Mouse (Mus musculus): ENCODE data around the gene Bcl7a. TPM values are rescaled to one million over a fixed set of nuclear protein-coding genes. Genes with fewer than 3 reads are reported as not detected.

Gene Bcl7a
- total and polyA plus RNA-seq, 3 experiments: 14.8 to 49.4 (median 41.0) TPM

DNA sequence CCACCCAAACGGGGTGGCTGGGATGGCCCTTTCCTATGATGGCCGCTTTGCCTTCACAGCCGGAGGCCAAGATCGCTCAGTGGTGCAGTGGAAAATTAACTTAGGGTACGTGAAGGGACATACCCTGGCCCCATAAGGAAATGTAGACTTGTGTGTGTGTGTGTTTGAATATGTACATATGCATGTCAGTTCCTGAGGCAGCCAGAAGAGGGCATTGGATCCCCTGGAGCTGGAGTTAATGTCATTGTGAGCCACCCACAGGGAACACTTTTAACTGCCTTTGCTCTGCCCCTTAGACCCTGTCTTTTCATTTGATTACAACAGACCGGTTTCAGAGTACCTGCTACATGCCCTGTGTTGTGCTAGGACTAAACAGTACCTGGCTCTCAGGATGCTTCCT lies 45.1 kb upstream of the Bcl7a start:
- ATAC-seq (ENCODE audit: extremely low read depth, insufficient number of reproducible peaks, low FRiP score, poor library complexity, severe bottlenecking) (no peak), DNase-seq (ENCODE audit: low spot score) (no peak)
- Histone ChIP-seq H3K27me3 (ENCODE audit: insufficient read depth, low read length) (peaks cover 21% of the 10 kb centered on the region), H3K9me3 (replicated peaks) (no peaks in the 10 kb centered on the region), H3K4me1 (ENCODE audit: insufficient read depth, low read depth, low read length) (no peaks in the 10 kb centered on the region), H3K36me3 (replicated peaks) (no peaks in the 10 kb centered on the region), H3K4me3 (ENCODE audit: low read depth, low read length) (no peak overlapping the region)
- TF ChIP-seq GATA2 (IDR thresholded peaks at IDR 0.05; ENCODE audit: borderline replicate concordance, low read depth, low read length) (no peak), CTCF (IDR thresholded peaks at IDR 0.05; ENCODE audit: low read depth, low read length) (0 out of 2 replicates have a peak, but pooled peaks have one; percentile 27)

GRCm38 (mm10) chr5:123300496-123301034 lies 43.1 kb upstream of the Bcl7a start:
- H3K36me3 ChIP-seq (replicated peaks): no peaks in the 10 kb centered on the region
- no peaks in the 10 kb centered on the region for H3K4me1 ChIP-seq (ENCODE audit: insufficient read depth, low read depth, low read length)
- DNase-seq (ENCODE audit: low spot score) (no peak), ATAC-seq (ENCODE audit: extremely low read depth, insufficient number of reproducible peaks, low FRiP score, poor library complexity, severe bottlenecking) (no peak)
- no peaks in the 10 kb centered on the region for H3K9me3 ChIP-seq (replicated peaks)
- peaks cover 30% of the 10 kb centered on the region for H3K27me3 ChIP-seq (ENCODE audit: insufficient read depth, low read length)
- no peak overlapping the region for H3K4me3 ChIP-seq (ENCODE audit: low read depth, low read length)
- no peak for TF ChIP-seq CTCF (IDR thresholded peaks at IDR 0.05; ENCODE audit: low read depth, low read length)

DNA sequence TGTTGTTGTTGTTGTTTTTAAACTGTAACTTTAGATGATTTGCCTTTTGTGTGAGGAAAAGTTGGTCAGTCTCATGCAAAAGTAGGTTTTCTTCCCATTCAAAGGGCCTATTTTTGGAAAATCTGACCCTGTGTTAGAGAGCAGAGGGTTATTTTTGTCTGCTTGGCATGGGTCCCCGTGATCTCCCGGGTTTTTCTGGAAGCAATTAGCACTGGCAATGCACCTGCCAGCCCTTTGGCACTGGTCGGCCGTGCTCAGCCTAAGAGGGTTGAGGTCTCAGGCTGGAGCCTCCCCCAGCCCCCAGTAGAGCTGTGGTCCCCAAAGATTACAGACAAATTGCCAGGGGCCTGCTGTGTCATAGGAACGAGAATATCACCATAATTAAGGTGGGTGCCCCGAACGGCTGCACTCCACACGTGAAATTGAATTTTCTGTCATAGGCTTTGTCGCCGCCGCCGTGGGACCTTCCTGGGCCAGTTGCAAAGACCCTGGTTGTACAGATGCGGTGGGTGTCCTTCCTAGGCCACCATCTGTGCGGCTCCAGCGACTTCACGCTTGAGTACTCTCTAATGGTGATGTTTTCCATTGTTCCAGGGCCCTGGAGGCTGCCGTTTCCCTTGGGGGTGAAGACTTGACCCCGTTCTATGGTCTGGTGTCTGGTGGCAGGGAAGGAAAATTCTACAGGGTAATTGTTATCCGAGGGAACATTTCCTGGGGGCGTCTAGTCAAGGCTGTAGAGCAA lies 41.7 kb upstream of the Bcl7a start:
- Histone ChIP-seq H3K4me3 (ENCODE audit: low read depth, low read length) (no peak overlapping the region), H3K4me1 (ENCODE audit: insufficient read depth, low read depth, low read length) (no peaks in the 10 kb centered on the region), H3K27me3 (ENCODE audit: insufficient read depth, low read length) (peaks cover 29% of the 10 kb centered on the region), H3K36me3 (replicated peaks) (no peaks in the 10 kb centered on the region), H3K9me3 (replicated peaks) (no peaks in the 10 kb centered on the region)
- no peak for ATAC-seq (ENCODE audit: extremely low read depth, insufficient number of reproducible peaks, low FRiP score, poor library complexity, severe bottlenecking)
- DNase-seq (ENCODE audit: low spot score): no peak
- no peak for TF ChIP-seq POLR2AphosphoS5 (IDR thresholded peaks at IDR 0.05; ENCODE audit: insufficient replicate concordance, low read depth, low read length)
- no peak for TF ChIP-seq CTCF (IDR thresholded peaks at IDR 0.05; ENCODE audit: low read depth, low read length)
- TF ChIP-seq GATA2 (IDR thresholded peaks at IDR 0.05; ENCODE audit: borderline replicate concordance, low read depth, low read length): no peak
- TF ChIP-seq TAL1 (conservative IDR thresholded peaks at IDR 0.05; ENCODE audit: low read depth, low read length): no peak
- TF ChIP-seq GATA1 (IDR thresholded peaks at IDR 0.05; ENCODE audit: borderline replicate concordance, low read length): no peak

DNA sequence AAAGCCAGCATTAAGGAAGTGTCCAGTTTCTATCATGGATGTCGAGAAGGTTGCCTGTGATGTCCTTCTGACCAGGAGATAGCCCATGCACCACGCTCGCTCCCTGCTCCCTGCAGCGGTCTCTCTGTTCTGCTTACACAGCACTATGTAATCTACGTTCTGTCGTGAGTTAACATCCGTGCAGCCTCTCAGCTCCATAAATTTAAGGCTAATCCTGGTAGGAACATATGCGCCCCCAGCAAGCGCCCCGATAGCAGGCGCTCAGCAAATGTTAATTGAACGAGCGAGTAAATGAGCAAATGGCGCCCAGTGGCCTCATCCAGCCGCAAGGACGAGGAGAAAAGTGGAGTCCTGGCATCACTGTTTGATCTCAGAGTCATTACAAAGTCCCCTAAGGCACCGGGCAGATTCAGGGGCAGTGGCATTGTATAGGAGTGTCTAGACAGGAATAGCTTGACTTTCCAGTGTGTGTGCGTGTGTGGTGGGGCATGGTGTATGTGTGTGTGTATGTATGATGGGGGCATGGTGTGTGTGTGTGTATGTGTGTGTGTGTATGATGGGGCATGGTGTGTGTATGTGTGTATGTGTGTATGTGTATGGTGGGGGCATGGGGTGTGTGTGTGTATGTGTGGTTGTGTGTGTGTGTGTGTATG lies 35.9 kb upstream of the Bcl7a start:
- H3K27me3 ChIP-seq (ENCODE audit: insufficient read depth, low read length): peaks cover 23% of the 10 kb centered on the region
- no peaks in the 10 kb centered on the region for H3K4me1 ChIP-seq (ENCODE audit: insufficient read depth, low read depth, low read length)
- no peaks in the 10 kb centered on the region for H3K36me3 ChIP-seq (replicated peaks)
- H3K4me3 ChIP-seq (ENCODE audit: low read depth, low read length): no peak overlapping the region
- ATAC-seq (ENCODE audit: extremely low read depth, insufficient number of reproducible peaks, low FRiP score, poor library complexity, severe bottlenecking): no peak
- no peak for TF ChIP-seq GATA1 (IDR thresholded peaks at IDR 0.05; ENCODE audit: borderline replicate concordance, low read length)
- no peak for TF ChIP-seq CTCF (IDR thresholded peaks at IDR 0.05; ENCODE audit: low read depth, low read length)
- TF ChIP-seq TAL1 (conservative IDR thresholded peaks at IDR 0.05; ENCODE audit: low read depth, low read length): no peak
- TF ChIP-seq GATA2 (IDR thresholded peaks at IDR 0.05; ENCODE audit: borderline replicate concordance, low read depth, low read length): no peak
- TF ChIP-seq POLR2AphosphoS5 (IDR thresholded peaks at IDR 0.05; ENCODE audit: insufficient replicate concordance, low read depth, low read length): no peak
- no peak for DNase-seq (ENCODE audit: low spot score)
- H3K9me3 ChIP-seq (replicated peaks): no peaks in the 10 kb centered on the region

DNA sequence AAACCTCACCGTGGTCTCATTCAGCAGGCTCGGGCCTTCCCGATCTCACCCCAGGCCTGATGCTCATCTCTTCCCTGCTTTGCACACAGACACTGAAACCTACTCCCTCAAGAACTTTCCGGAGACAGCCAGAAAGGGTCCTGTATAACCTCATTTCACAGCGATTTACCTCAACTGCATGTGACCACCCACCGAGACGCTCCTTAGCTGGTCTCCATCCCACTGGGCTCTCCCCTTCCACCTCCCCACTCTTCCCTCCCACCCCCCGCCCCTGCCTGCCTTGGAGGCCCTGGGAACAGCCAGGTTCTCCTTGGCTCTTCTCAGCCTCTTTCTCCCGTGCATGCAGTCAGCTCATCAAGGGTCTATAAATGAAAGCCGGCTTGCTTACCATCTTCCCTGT lies 33.8 kb upstream of the Bcl7a start:
- ATAC-seq (ENCODE audit: extremely low read depth, insufficient number of reproducible peaks, low FRiP score, poor library complexity, severe bottlenecking) (no peak), DNase-seq (ENCODE audit: low spot score) (no peak)
- Histone ChIP-seq H3K36me3 (replicated peaks) (no peaks in the 10 kb centered on the region), H3K4me3 (ENCODE audit: low read depth, low read length) (no peak overlapping the region), H3K4me1 (ENCODE audit: insufficient read depth, low read depth, low read length) (peaks cover 3% of the 10 kb centered on the region), H3K27me3 (ENCODE audit: insufficient read depth, low read length) (peaks cover 16% of the 10 kb centered on the region), H3K9me3 (replicated peaks) (no peaks in the 10 kb centered on the region)
- no peak for TF ChIP-seq CTCF (IDR thresholded peaks at IDR 0.05; ENCODE audit: low read depth, low read length)
- no peak for TF ChIP-seq GATA2 (IDR thresholded peaks at IDR 0.05; ENCODE audit: borderline replicate concordance, low read depth, low read length)
- TF ChIP-seq POLR2AphosphoS5 (IDR thresholded peaks at IDR 0.05; ENCODE audit: insufficient replicate concordance, low read depth, low read length): no peak
- TF ChIP-seq GATA1 (IDR thresholded peaks at IDR 0.05; ENCODE audit: borderline replicate concordance, low read length): no peak
- TF ChIP-seq TAL1 (conservative IDR thresholded peaks at IDR 0.05; ENCODE audit: low read depth, low read length): no peak

GRCm38 (mm10) chr5:123310221-123310620 lies 33.4 kb upstream of the Bcl7a start:
- no peak overlapping the region for H3K4me3 ChIP-seq (ENCODE audit: low read depth, low read length)
- no peak for TF ChIP-seq GATA1 (IDR thresholded peaks at IDR 0.05; ENCODE audit: borderline replicate concordance, low read length)
- no peak for TF ChIP-seq CTCF (IDR thresholded peaks at IDR 0.05; ENCODE audit: low read depth, low read length)
- TF ChIP-seq GATA2 (IDR thresholded peaks at IDR 0.05; ENCODE audit: borderline replicate concordance, low read depth, low read length): no peak
- no peak for TF ChIP-seq POLR2AphosphoS5 (IDR thresholded peaks at IDR 0.05; ENCODE audit: insufficient replicate concordance, low read depth, low read length)
- no peak for TF ChIP-seq TAL1 (conservative IDR thresholded peaks at IDR 0.05; ENCODE audit: low read depth, low read length)
- H3K4me1 ChIP-seq (ENCODE audit: insufficient read depth, low read depth, low read length): peaks cover 3% of the 10 kb centered on the region
- no peaks in the 10 kb centered on the region for H3K9me3 ChIP-seq (replicated peaks)
- ATAC-seq (ENCODE audit: extremely low read depth, insufficient number of reproducible peaks, low FRiP score, poor library complexity, severe bottlenecking) (no peak), DNase-seq (ENCODE audit: low spot score) (no peak)
- peaks cover 14% of the 10 kb centered on the region for H3K27me3 ChIP-seq (ENCODE audit: insufficient read depth, low read length)
- H3K36me3 ChIP-seq (replicated peaks): no peaks in the 10 kb centered on the region
